Mouse (Mus musculus) embryonic facial prominence, embryonic 14.5 days (tissue): ENCODE results near the gene Espnl. TPM values are rescaled to one million over a fixed set of nuclear protein-coding genes. Genes with fewer than 3 reads are reported as not detected.
A peak's percentile ranks its signal among the peaks of the same experiment; 100 is the strongest.

Source experiments
- ATAC-seq: fragments of 200-750 bp; cut with Nextera tagmentation; 2 replicates; pipeline ENCODE4 v1.8.0; 2017; ENCODE audit warnings: low read depth, moderate number of reproducible peaks, moderate TSS enrichment
- DNase-seq: peaks from one replicate; pipeline ENCODE4 v3.0.0-alpha.2; 2015; ENCODE audit warnings: low spot score
- H3K27ac ChIP-seq: fragments of 300-500 bp; sonication (generic); replicated peaks from 2 replicates; pipeline ENCODE4 v1.5.1; 2014; ENCODE audit warnings: low read depth, mild to moderate bottlenecking, low read length, moderate library complexity
- H3K27me3 ChIP-seq: fragments of 300-500 bp; sonication (generic); replicated peaks from 2 replicates; pipeline ENCODE4 v1.6.1; 2014; ENCODE audit warnings: low read length; ENCODE audit not compliant: control insufficient read depth, insufficient read depth
- H3K36me3 ChIP-seq: fragments of 300-500 bp; sonication (generic); 2 replicates; pipeline ENCODE4 v1.6.1; 2014; ENCODE audit warnings: low read length, mixed read lengths; ENCODE audit not compliant: control insufficient read depth, insufficient read depth
- H3K4me1 ChIP-seq: fragments of 300-500 bp; sonication (generic); 2 replicates; pipeline ENCODE4 v1.6.1; 2014; ENCODE audit warnings: antibody characterized with exemption, low read length; ENCODE audit not compliant: control insufficient read depth, insufficient read depth
- H3K4me2 ChIP-seq: fragments of 300-500 bp; sonication (generic); 2 replicates; pipeline ENCODE4 v1.6.1; 2014; ENCODE audit warnings: low read depth, mild to moderate bottlenecking, low read length, moderate library complexity, mixed read lengths
- H3K4me3 ChIP-seq: fragments of 300-500 bp; sonication (generic); 2 replicates; pipeline ENCODE4 v1.5.1; 2014; ENCODE audit warnings: low read depth, mild to moderate bottlenecking, low read length
- H3K9ac ChIP-seq: fragments of 300-500 bp; sonication (generic); 2 replicates; pipeline ENCODE4 v1.6.1; 2014; ENCODE audit warnings: low read depth, mild to moderate bottlenecking, low read length, moderate library complexity, mixed read lengths
- H3K9me3 ChIP-seq: fragments of 300-500 bp; sonication (generic); 2 replicates; pipeline ENCODE4 v1.6.1; 2016; ENCODE audit warnings: low read length; ENCODE audit not compliant: control insufficient read depth
- WGBS: fragments of 180-500 bp; shearing (Covaris S2); extraction: QIAGEN DNeasy Blood & Tissue Kit; methylation state at CpG from one replicate; pipeline ENCODE4 v1.1.7; 2014; 5-methylcytosine and 5-hydroxymethylcytosine counted together
- polyA plus RNA-seq: library from polyadenylated mRNA; unstranded; fragments of >200 nt; fragmentation: Nextera tagmentation; extraction: Ambion mirVana; gene quantifications from 2 replicates; pipeline ENCODE4 v1.2.1, GENCODE M21; 2014

Gene Espnl
- polyA plus RNA-seq, 1 experiment from 2014 or later = not detected

DNA sequence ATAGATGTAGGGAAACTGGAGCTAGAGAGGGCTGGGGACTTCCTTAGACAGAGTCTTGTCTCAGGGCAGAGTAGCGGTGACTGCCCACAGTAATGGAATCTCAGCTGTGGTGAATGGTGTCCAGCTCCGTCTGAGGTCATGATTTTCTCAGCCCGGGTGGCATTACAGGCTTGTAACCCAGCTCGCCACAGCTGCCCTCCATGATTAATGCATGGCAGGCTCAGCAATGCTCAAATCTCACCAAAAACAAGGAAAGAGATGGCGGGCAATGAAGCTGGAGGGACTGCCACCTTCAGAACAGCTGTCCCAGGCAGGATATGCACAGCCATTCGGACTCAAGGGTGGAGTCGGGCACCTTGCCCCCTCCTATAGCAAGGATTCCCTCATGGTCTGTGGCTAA is 15.5 kb downstream of the Espnl start:
- 90% methylated on average over 7 of the region's 7 CpGs for WGBS
- DNase-seq = no peak
- no peak overlapping the region for H3K4me3 ChIP-seq

DNA sequence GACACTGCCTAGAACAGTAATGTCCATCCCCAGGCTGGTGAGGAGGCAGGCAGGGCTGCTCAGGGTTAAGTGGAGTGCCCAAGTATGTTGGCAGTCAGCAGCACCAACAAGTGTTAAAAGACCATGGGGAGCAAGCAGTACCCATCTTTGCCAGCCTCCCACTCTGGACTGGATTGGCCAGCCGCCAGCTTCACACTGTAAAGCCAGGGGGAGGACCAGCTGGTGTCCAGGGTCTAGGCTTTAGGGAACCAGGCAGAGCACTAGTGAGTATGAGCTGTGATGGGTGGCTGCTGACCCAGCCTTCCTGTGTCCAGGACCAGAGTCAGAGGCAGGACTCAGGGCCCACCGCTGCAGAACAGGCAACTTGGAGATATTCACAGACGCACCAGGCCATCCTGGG is 22.1 kb downstream of the Espnl start:
- ATAC-seq = no peak

More for the DNA sequence above, 15.5 kb downstream of the Espnl start:
- no peaks in the 10 kb centered on the region for H3K36me3 ChIP-seq
- peaks cover 2% of the 10 kb centered on the region; the same call in 1 of the 2 replicates for H3K27me3 ChIP-seq
- H3K4me2 ChIP-seq = no peak overlapping the region
- no peaks in the 10 kb centered on the region for H3K9me3 ChIP-seq
- no peak overlapping the region for H3K27ac ChIP-seq
- no peaks in the 10 kb centered on the region for H3K4me1 ChIP-seq
- no peak for ATAC-seq
- H3K9ac ChIP-seq = no peak overlapping the region

DNA sequence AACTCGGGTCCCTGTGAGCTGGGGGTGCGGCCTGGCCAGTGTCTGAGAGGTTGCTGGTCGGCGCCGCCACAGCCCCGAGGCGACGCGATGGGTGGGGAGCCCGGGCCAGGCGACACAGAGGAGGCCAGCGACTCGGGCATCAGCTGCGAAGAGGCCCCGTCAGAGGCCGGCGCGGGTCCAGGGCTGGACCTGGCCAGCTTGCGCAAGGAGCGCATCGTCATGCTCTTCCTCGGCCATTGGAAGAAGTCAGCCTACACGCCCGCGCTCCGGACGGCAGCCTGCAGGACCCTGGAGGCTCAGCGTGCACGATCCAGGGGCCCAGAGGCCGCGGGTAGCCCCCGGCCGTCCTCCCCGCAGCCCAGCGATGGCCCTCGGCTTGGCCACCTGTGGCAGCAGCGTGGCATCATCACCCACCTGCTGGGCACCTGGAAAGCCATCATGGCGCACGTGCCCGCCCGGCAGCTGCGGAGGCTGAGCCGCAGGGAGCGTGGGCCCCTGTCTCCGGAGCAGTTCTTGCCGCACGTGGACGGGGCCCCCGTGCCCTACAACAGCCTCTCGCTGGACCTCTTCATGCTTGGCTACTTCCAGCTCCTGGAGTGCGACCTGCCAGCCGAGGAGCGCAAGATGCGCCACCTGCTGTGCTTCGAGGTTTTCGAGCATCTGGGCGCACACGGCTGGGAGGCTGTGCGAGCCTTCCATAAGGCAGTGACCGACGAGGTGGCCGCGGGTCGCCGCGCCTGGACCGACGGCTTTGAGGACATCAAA is 23.2 kb downstream of the Espnl start:
- Histone ChIP-seq H3K4me1 (no peaks in the 10 kb centered on the region), H3K27ac (no peak overlapping the region), H3K27me3 (peaks cover 46% of the 10 kb centered on the region), H3K4me3 (peak overlapping the region; percentile 33), H3K9me3 (no peaks in the 10 kb centered on the region), H3K4me2 (peak overlapping the region; percentile 57), H3K9ac (no peak overlapping the region; the same call in 1 of the 2 replicates), H3K36me3 (no peaks in the 10 kb centered on the region)
- DNase-seq (peak; percentile 34), ATAC-seq (no peak)
- 2% methylated on average over 44 of the region's 68 CpGs for WGBS

More for the DNA sequence above, 22.1 kb downstream of the Espnl start:
- Histone ChIP-seq H3K4me3 (no peak overlapping the region), H3K27me3 (peaks cover 46% of the 10 kb centered on the region), H3K9me3 (no peaks in the 10 kb centered on the region), H3K9ac (no peak overlapping the region), H3K36me3 (no peaks in the 10 kb centered on the region), H3K27ac (no peak overlapping the region), H3K4me2 (no peak overlapping the region), H3K4me1 (no peaks in the 10 kb centered on the region)
- WGBS = 79% methylated on average over 3 of the region's 3 CpGs
- no peak for DNase-seq

DNA sequence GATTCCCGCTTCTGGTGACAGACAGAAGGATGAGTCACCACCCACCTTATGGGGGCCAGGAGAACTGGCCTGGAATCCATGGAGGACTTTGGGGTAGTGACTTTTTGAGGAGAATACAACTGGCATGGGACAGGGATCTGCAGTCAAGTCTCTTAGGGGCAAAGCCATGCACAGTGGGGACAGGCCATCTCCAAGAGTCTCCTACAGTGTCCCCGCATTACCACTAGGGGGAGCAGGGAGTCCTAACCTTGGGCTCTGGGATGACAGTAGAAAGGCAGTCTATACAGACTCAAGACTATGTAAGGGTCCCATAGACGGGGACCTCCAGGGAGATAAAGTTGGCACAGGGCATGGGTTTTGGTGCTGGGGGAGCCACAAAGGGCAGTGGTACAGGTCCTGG is 25.0 kb downstream of the Espnl start:
- no peaks in the 10 kb centered on the region for H3K36me3 ChIP-seq
- peaks cover 46% of the 10 kb centered on the region for H3K27me3 ChIP-seq
- 36% methylated on average over 3 of the region's 3 CpGs for WGBS
- H3K4me3 ChIP-seq = no peak overlapping the region
- H3K9me3 ChIP-seq = no peaks in the 10 kb centered on the region
- H3K4me1 ChIP-seq = no peaks in the 10 kb centered on the region
- DNase-seq (peak; percentile 68), ATAC-seq (peak; percentile 86)
- H3K9ac ChIP-seq = no peak overlapping the region
- H3K27ac ChIP-seq = no peak overlapping the region
- H3K4me2 ChIP-seq = no peak overlapping the region

DNA sequence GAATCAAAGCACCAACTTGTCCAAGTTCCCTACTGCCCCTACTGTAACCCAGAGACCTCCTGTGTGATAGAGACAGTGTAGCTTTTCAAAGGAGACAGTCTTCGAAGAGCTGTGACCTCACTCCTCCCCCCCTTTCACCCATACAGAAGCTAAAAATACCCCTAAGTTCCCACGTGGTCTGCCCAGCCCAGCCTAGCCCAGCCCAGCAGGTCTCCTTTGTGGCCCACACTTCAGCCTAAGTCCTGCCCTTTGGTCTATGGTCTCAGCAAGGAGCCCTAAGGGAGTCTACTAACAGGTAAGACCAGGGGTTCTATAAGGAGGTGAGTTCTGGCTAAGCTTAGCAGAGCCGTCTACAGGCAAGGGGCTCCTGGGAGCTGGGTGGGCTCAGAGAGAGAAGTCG is 29.0 kb downstream of the Espnl start, which contains the start of gene Klhl30:
TSS of gene Klhl30 (plus strand) at position 176 of the 400 bp plus-strand sequence.
- Histone ChIP-seq H3K9me3 (no peaks in the 10 kb centered on the region), H3K27ac (no peak within 1 kb of the TSS), H3K9ac (no peak within 1 kb of the TSS), H3K4me1 (no peaks in the 10 kb centered on the region), H3K36me3 (no peaks in the 10 kb centered on the region), H3K27me3 (peaks cover 10% of the 10 kb centered on the region), H3K4me3 (no peak within 1 kb of the TSS), H3K4me2 (no peak within 1 kb of the TSS)
- no peak for DNase-seq
- WGBS = 56% methylated on average over 4 of the region's 4 CpGs
- peak; percentile 19; the same call in 1 of the 2 replicates for ATAC-seq

DNA sequence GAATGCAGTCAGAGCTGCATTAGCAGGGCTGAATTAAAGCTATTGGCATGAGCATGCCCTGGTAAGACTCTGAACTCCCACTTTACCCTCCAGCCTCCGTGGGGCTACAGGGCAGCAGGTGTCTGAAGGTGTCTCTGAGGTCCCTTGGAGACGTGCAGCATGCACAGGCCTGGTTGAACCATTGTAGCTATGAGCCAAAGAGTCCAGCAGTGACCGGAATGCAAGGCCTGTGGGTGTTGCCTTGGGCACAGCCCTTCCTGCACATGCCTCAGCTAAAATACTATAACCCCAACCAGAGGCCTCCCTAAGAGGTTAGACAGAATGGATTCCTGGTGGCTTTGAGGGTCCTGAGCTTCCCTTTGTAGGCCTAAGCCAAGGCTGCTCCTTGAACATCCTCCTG is 29.4 kb downstream of the Espnl start:
- H3K9me3 ChIP-seq = no peaks in the 10 kb centered on the region
- no peak overlapping the region for H3K4me3 ChIP-seq
- DNase-seq = no peak
- ATAC-seq = no peak
- 73% methylated on average over 3 of the region's 3 CpGs for WGBS
- no peaks in the 10 kb centered on the region for H3K4me1 ChIP-seq
- peaks cover 5% of the 10 kb centered on the region for H3K27me3 ChIP-seq
- no peaks in the 10 kb centered on the region for H3K36me3 ChIP-seq
- no peak overlapping the region for H3K9ac ChIP-seq
- H3K27ac ChIP-seq = no peak overlapping the region
- H3K4me2 ChIP-seq = no peak overlapping the region

DNA sequence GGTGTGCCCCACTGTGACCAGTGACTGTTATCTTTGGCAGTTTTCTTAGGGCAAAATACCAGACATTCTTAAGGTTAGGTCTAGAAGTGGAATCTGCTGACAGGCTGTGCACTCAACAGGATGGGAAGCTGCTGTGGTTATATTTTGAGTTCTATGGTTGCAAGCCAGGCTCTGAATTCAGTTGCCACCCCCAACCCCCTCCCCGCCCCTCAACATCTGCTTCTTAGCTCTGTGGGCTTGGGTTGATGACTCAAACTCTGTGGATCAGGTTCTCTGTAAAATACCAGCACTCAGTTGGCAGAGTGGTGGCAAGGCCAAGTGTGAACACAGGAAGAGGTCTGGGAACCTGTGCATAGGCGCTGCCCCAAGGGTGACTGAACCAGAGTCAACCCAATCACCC is 30.4 kb downstream of the Espnl start:
- H3K9ac ChIP-seq = no peak overlapping the region
- H3K4me3 ChIP-seq = no peak overlapping the region
- H3K27me3 ChIP-seq = no peaks in the 10 kb centered on the region
- H3K4me2 ChIP-seq = no peak overlapping the region
- H3K27ac ChIP-seq = no peak overlapping the region
- no peak for DNase-seq
- 82% methylated on average over 2 of the region's 2 CpGs for WGBS
- no peaks in the 10 kb centered on the region for H3K36me3 ChIP-seq
- ATAC-seq = no peak
- no peaks in the 10 kb centered on the region for H3K9me3 ChIP-seq
- H3K4me1 ChIP-seq = no peaks in the 10 kb centered on the region

DNA sequence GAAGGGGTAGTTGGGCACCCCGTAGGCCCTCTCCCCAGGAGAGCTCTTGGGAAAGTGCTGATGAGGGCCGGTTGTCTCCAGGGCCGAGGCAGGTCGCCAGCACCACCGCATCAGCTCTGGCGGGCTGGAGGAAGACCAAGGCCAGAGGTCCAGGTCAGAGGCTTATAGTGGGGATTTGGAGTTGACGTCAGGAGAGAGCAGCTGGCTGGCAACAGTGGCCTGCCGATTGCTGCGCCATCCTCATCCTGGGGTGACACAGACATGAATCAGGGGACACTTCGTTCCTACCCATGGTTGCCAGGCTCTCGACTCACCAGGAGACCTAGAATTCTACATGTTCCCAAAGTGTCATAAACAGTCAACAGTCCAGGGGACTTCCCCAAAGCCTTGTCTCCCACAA is 34.2 kb downstream of the Espnl start:
- ATAC-seq (no peak), DNase-seq (no peak)
- no peaks in the 10 kb centered on the region for H3K27me3 ChIP-seq
- H3K4me2 ChIP-seq = no peak overlapping the region
- H3K4me1 ChIP-seq = no peaks in the 10 kb centered on the region
- no peak overlapping the region for H3K27ac ChIP-seq
- H3K9ac ChIP-seq = no peak overlapping the region
- no peaks in the 10 kb centered on the region for H3K9me3 ChIP-seq
- 79% methylated on average over 11 of the region's 11 CpGs for WGBS
- no peaks in the 10 kb centered on the region for H3K36me3 ChIP-seq
- H3K4me3 ChIP-seq = no peak overlapping the region

DNA sequence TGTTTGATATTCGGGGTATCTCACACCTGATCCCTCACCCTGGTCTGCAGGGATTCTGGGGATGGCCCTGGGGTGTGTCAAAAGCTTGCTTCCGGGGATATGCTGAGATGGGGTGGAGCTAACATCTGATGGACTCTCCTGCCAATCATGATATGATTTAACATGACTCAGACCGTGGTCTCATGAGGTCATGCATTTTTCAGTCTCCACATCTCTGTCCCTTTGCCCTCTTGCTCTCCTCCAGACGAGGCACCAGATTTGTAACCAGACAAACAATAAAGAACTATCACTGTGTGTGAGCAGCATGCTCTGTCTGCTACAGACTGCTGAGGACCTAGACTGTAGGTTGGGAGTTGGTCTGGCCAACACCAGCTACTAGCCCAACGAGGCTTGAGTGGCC is 40.2 kb downstream of the Espnl start:
- Histone ChIP-seq H3K27ac (no peak overlapping the region), H3K9me3 (no peaks in the 10 kb centered on the region), H3K4me3 (no peak overlapping the region), H3K27me3 (no peaks in the 10 kb centered on the region), H3K36me3 (no peaks in the 10 kb centered on the region), H3K4me1 (peaks cover 4% of the 10 kb centered on the region; the same call in 1 of the 2 replicates), H3K4me2 (no peak overlapping the region), H3K9ac (no peak overlapping the region)
- 73% methylated on average over 5 of the region's 5 CpGs for WGBS
- ATAC-seq = no peak
- no peak for DNase-seq
